Mouse (Mus musculus) lung, postnatal 0 days (tissue): ENCODE data around the gene Man1b1. TPM values are rescaled to one million over a fixed set of nuclear protein-coding genes. Genes with fewer than 3 reads are reported as not detected.

Experiments
- ATAC-seq: fragments of 200-750 bp; cut with Nextera tagmentation; 2 replicates; pipeline ENCODE4 v1.8.0; 2017; ENCODE audit warnings: moderate library complexity
- DNase-seq: peaks from one replicate; pipeline ENCODE4 v3.0.0-alpha.2; 2016; ENCODE audit warnings: low spot score
- H3K27ac ChIP-seq: fragments of 300-500 bp; sonication (generic); 2 replicates; pipeline ENCODE4 v1.5.1; 2014; ENCODE audit warnings: antibody characterized with exemption, mild to moderate bottlenecking, low read length, mixed read lengths
- H3K27me3 ChIP-seq: fragments of 300-500 bp; sonication (generic); replicated peaks from 2 replicates; pipeline ENCODE4 v1.6.1; 2014; ENCODE audit warnings: low read length, mixed read lengths; ENCODE audit not compliant: insufficient read depth
- H3K36me3 ChIP-seq: fragments of 300-500 bp; sonication (generic); 2 replicates; pipeline ENCODE4 v1.6.1; 2014; ENCODE audit warnings: low read length, mixed read lengths; ENCODE audit not compliant: insufficient read depth
- H3K4me1 ChIP-seq: fragments of 300-500 bp; sonication (generic); 2 replicates; pipeline ENCODE4 v1.6.1; 2014; ENCODE audit warnings: antibody characterized with exemption, low read depth, low read length, mixed read lengths; ENCODE audit not compliant: insufficient read depth
- H3K4me2 ChIP-seq: fragments of 300-500 bp; sonication (generic); replicated peaks from 2 replicates; pipeline ENCODE4 v1.6.1; 2014; ENCODE audit warnings: low read depth, mild to moderate bottlenecking, low read length, moderate library complexity, mixed read lengths
- H3K4me3 ChIP-seq: fragments of 300-500 bp; sonication (generic); 2 replicates; pipeline ENCODE4 v1.5.1; 2014; ENCODE audit warnings: low read depth, low read length
- H3K9ac ChIP-seq: fragments of 300-500 bp; sonication (generic); replicated peaks from 2 replicates; pipeline ENCODE4 v1.6.1; 2014; ENCODE audit warnings: low read depth, mild to moderate bottlenecking
- H3K9me3 ChIP-seq: fragments of 300-500 bp; sonication (generic); 2 replicates; pipeline ENCODE4 v1.6.1; 2016; ENCODE audit warnings: low read length, mixed read lengths
- CTCF ChIP-seq: IDR thresholded peaks from 2 replicates; pipeline ENCODE4 v1.5.1; 2016; ENCODE audit warnings: antibody characterized with exemption, mild to moderate bottlenecking
- EP300 ChIP-seq: IDR thresholded peaks from 2 replicates; pipeline ENCODE4 v1.6.1; 2016; ENCODE audit warnings: antibody characterized with exemption, mild to moderate bottlenecking, control low read depth
- WGBS: fragments of 180-500 bp; shearing (Covaris S2); extraction: QIAGEN DNeasy Blood & Tissue Kit; methylation state at CpG from one replicate; pipeline ENCODE4 v1.1.7; 2014; 5-methylcytosine and 5-hydroxymethylcytosine counted together
- polyA plus RNA-seq: library from polyadenylated mRNA; unstranded; fragments of >200 nt; fragmentation: Nextera tagmentation; extraction: Ambion mirVana; gene quantifications from 2 replicates; pipeline ENCODE4 v1.2.1, GENCODE M21; 2015

Gene Man1b1
- polyA plus RNA-seq, 1 experiment from 2014 or later, result 36.8 TPM

DNA sequence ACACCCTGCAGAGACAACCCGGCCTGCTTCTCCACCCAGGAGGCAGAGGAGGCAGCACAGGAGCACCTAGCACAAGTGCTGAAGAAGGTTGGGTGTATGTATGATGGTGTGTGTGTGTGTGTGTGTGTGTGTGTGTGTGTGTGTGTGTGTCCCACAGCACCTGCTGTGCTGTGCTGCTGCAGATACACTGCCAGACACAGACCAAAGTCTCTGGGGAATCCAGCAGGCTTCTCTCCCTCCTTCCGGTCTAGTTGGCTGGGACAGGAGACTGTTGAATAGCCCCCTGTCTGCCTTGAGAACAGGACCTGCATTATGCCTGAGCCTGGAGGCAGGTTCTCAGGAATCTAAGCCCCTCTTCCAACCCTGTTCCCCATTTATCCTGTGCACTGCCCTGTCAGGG, 41.3 kb downstream of the Man1b1 start:
- H3K4me3 ChIP-seq, result no peak overlapping the region
- TF ChIP-seq CTCF, result no peak
- no peak for TF ChIP-seq EP300
- 27% methylated on average over 2 of the region's 2 CpGs for WGBS
- H3K36me3 ChIP-seq, result no peaks in the 10 kb centered on the region
- H3K4me1 ChIP-seq, result peaks cover 19% of the 10 kb centered on the region
- H3K4me2 ChIP-seq, result peak overlapping the region; percentile 100; the same call in 1 of the 2 replicates
- H3K27ac ChIP-seq, result no peak overlapping the region
- no peak overlapping the region for H3K9ac ChIP-seq
- DNase-seq, result no peak
- H3K27me3 ChIP-seq, result no peaks in the 10 kb centered on the region
- no peak for ATAC-seq
- no peaks in the 10 kb centered on the region for H3K9me3 ChIP-seq

DNA sequence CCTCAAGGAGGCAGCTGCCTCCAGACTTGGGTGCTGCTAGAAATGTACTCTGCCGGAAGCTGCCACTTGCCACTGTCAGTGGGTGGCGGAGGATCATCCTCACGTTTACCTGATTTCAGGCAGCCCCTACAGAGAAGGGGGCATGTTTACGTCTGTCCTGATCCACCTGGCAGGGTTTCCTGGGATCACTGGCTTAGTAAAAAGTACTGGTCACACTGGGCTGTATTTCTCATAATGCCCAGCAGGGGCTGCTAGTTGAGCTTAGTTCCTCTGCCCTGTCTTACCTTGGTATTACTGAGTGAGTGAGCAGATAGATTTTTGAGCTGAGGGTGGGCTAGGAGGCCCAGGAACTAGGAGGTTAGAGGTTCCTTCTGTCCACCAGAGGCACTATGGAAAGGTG, 44.5 kb downstream of the Man1b1 start:
- Histone ChIP-seq H3K4me2 (no peak overlapping the region), H3K4me3 (no peak overlapping the region), H3K9ac (no peak overlapping the region), H3K27ac (no peak overlapping the region), H3K36me3 (no peaks in the 10 kb centered on the region), H3K4me1 (peaks cover 18% of the 10 kb centered on the region), H3K9me3 (no peaks in the 10 kb centered on the region), H3K27me3 (no peaks in the 10 kb centered on the region)
- peak; percentile 56 for DNase-seq
- ATAC-seq, result no peak
- TF ChIP-seq EP300, result no peak
- TF ChIP-seq CTCF, result peak; percentile 85
- 59% methylated on average over 4 of the region's 4 CpGs for WGBS

DNA sequence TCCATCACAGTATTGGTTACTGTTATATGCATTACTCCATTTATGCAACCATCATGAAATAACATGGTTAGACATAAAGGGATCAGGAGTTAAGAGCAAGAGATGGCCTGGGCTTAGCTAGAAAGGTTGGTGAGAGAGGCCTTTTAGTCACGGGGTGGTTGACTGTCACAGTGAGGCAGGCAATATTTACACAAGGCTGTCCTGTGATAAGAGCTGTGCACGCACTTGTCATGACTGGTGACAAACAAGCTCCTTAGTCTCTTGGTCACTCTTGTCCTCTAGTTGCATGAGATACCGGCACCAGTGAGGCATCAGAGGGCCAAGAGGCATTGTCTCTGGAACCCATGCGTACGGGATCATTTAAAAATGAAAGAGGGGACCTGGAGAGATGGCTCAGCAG, 52.4 kb downstream of the Man1b1 start:
- Histone ChIP-seq H3K27me3 (no peaks in the 10 kb centered on the region), H3K4me1 (no peaks in the 10 kb centered on the region), H3K4me2 (no peak overlapping the region), H3K4me3 (no peak overlapping the region), H3K9me3 (no peaks in the 10 kb centered on the region), H3K27ac (no peak overlapping the region), H3K36me3 (no peaks in the 10 kb centered on the region), H3K9ac (no peak overlapping the region)
- ATAC-seq, result no peak
- DNase-seq, result no peak
- WGBS, result 34% methylated on average over 5 of the region's 5 CpGs
- TF ChIP-seq CTCF (no peak), EP300 (no peak)

DNA sequence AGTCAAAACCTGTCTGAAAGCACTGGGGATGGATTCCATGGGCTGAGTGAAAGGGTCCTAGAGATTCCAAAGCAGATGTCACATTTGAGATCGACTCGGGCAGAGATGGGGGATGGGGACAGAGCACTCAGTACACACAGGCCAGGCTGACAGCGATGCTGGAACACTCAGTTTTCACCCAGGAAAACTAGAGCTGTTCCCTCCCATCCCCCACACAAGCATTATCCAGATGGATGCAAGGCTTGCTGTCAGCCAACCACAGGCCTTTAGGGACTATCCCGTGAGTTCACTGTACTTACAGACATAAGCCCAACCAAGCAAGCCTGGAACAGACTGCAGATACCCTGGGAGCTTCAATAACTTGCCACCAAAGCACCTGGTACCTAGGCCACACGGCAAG, 59.1 kb downstream of the Man1b1 start:
- WGBS, result 50% methylated on average over 5 of the region's 5 CpGs
- Histone ChIP-seq H3K9me3 (no peaks in the 10 kb centered on the region), H3K4me3 (no peak overlapping the region), H3K36me3 (no peaks in the 10 kb centered on the region), H3K27ac (no peak overlapping the region), H3K4me1 (peaks cover 7% of the 10 kb centered on the region; the same call in 1 of the 2 replicates), H3K9ac (no peak overlapping the region), H3K4me2 (no peak overlapping the region), H3K27me3 (0 out of 2 replicates have a peak, but pooled peaks cover 3% of the 10 kb centered on the region)
- DNase-seq, result no peak
- no peak for ATAC-seq
- TF ChIP-seq CTCF, result no peak
- no peak for TF ChIP-seq EP300

DNA sequence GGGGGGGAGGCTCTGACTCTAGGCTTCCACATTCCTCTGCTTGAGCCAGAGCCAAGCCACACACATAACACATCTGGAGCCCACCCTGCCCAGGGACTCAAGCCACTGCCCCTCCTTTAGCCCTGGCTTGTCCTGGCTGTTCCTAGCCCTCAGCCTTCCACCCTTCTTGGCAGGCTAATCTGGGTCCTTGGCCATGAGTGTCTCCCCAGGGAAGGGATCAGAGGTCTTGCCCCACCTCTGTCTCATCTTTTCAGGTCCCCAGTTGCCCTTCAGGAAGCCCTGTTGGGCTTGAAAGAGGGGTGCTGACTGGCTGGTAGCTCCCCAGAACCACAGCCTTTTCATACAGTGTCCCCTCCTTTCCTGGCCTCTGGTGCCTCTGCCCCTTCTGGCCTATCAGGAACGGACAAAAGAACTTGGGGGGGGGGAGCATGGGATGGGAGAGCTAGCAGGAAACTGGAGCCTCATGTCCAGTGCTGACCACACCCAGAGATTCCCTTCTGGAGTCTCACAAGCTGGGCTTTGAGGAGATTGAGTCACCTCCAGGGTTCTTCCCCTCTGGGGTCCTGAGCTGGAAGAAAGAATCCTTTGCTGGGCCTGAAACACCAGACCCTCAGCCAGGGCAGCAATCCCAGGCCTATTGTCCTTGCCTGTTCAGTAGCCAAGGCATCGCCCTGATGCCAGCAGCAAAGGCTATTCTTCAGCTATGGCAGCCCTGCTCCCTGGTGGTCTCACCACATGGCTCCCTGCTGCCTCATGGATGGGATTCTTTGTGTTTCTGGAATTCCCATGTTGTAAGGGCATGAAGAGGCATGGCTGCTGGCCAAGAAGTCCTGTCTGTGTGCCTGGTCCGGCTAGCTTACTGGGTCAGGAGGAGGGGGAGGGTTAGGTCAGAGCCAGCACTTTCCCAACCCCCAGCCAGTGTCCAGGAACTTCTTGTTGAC, 62.4 kb downstream of the Man1b1 start:
- H3K9ac ChIP-seq, result no peak overlapping the region
- H3K4me1 ChIP-seq, result peaks cover 7% of the 10 kb centered on the region; the same call in 1 of the 2 replicates
- DNase-seq (peak; percentile 4), ATAC-seq (peak; percentile 20; the same call in 1 of the 2 replicates)
- H3K4me3 ChIP-seq, result no peak overlapping the region
- TF ChIP-seq CTCF (no peak), EP300 (no peak)
- 0 out of 2 replicates have a peak, but pooled peaks cover 3% of the 10 kb centered on the region for H3K27me3 ChIP-seq
- H3K9me3 ChIP-seq, result no peaks in the 10 kb centered on the region
- no peak overlapping the region for H3K27ac ChIP-seq
- H3K36me3 ChIP-seq, result no peaks in the 10 kb centered on the region
- no peak overlapping the region for H3K4me2 ChIP-seq
- WGBS, result 32% methylated on average over 3 of the region's 3 CpGs

DNA sequence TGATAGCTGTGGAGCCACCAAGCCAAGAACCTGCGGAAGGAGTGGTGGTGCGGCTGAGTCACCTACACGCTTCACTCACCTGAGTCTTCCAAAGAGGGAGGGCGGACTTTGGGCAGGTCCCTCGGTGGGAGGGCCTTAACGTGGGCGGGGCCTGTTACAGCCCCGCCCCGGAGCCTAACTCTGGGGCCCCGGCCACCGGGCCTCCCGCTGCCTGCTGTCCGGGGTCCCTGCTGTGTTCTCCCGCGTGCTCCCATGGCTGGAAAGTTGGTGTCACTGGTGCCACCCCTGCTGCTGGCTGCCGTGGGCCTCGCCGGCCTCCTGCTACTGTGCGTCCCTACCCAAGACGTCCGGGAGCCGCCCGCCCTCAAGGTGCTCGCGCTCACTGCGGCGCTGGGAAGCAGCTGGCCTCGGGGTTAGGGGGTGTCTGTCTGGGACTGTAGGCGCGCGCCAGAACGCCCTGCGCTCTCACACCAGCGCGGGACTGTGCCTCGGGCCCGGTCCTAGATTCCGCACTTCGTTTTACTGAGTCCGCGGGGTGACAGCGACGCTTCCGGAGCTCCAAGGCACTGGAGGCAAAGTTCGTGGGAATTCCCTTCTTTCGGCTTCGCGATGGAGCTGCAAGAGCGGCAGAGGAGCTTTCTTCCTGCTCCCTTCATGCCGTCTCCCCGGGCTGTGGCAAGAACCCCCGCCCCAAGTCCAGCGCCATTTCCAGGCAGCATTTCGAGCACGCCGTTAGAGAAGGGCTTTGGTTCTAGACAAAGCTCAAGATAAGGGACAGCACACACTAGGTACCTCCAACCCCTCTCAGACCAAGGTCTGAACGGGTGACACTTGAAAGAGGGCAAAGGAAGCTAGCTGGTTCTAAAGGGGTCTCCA, 63.8 kb downstream of the Man1b1 start, which contains the start of gene Entpd2:
TSS of gene Entpd2 (plus strand) at position 154 of the 876 bp plus-strand sequence.
- H3K27me3 ChIP-seq, result peaks cover 9% of the 10 kb centered on the region; the same call in 1 of the 2 replicates
- H3K4me1 ChIP-seq, result peaks cover 7% of the 10 kb centered on the region; the same call in 1 of the 2 replicates
- peak within 1 kb of the TSS; percentile 36 for H3K4me3 ChIP-seq
- DNase-seq (peak; percentile 69), ATAC-seq (peak; percentile 84)
- no peaks in the 10 kb centered on the region for H3K36me3 ChIP-seq
- WGBS, result 2% methylated on average over 55 of the region's 57 CpGs
- no peak for TF ChIP-seq EP300
- peak; percentile 45 for TF ChIP-seq CTCF
- peak within 1 kb of the TSS; percentile 73 for H3K4me2 ChIP-seq
- 0 out of 2 replicates have a peak within 1 kb of the TSS, but pooled peaks have one; percentile 10 for H3K9ac ChIP-seq
- no peaks in the 10 kb centered on the region for H3K9me3 ChIP-seq
- H3K27ac ChIP-seq, result no peak within 1 kb of the TSS
